Mouse (Mus musculus) liver, postnatal 0 days (tissue): ENCODE data around the gene Cox10. TPM values are rescaled to one million over a fixed set of nuclear protein-coding genes. Genes with fewer than 3 reads are reported as not detected.

Source experiments
- ATAC-seq: fragments of 200-750 bp; cut with Nextera tagmentation; 2 replicates; pipeline ENCODE4 v1.8.0; 2017; ENCODE audit warnings: mild to moderate bottlenecking, moderate library complexity
- DNase-seq: peaks from one replicate; pipeline ENCODE4 v3.0.0-alpha.2; 2016
- H3K27ac ChIP-seq: fragments of 300-500 bp; sonication (generic); 2 replicates; pipeline ENCODE4 v1.5.1; 2014; ENCODE audit warnings: antibody characterized with exemption, moderate library complexity, mild to moderate bottlenecking, low read depth
- H3K27me3 ChIP-seq: fragments of 300-500 bp; sonication (generic); 2 replicates; pipeline ENCODE4 v1.6.1; 2014; ENCODE audit warnings: low read length, control low read depth, mixed read lengths; ENCODE audit not compliant: insufficient read depth
- H3K36me3 ChIP-seq: fragments of 300-500 bp; sonication (generic); replicated peaks from 2 replicates; pipeline ENCODE4 v1.6.1; 2014; ENCODE audit warnings: mild to moderate bottlenecking, control low read depth, low read length, moderate library complexity, mixed read lengths; ENCODE audit not compliant: insufficient read depth
- H3K4me1 ChIP-seq: fragments of 300-500 bp; sonication (generic); 2 replicates; pipeline ENCODE4 v1.6.1; 2014; ENCODE audit warnings: antibody characterized with exemption, mild to moderate bottlenecking, control low read depth; ENCODE audit not compliant: insufficient read depth
- H3K4me2 ChIP-seq: fragments of 300-500 bp; sonication (generic); 2 replicates; pipeline ENCODE4 v1.6.1; 2014; ENCODE audit warnings: low read depth, mild to moderate bottlenecking, low read length, moderate library complexity, mixed read lengths
- H3K4me3 ChIP-seq: fragments of 300-500 bp; sonication (generic); 2 replicates; pipeline ENCODE4 v1.5.1; 2014; ENCODE audit warnings: low read depth, low read length
- H3K9ac ChIP-seq: fragments of 300-500 bp; sonication (generic); replicated peaks from 2 replicates; pipeline ENCODE4 v1.6.1; 2014; ENCODE audit warnings: mild to moderate bottlenecking, moderate library complexity
- H3K9me3 ChIP-seq: fragments of 300-500 bp; sonication (generic); 2 replicates; pipeline ENCODE4 v1.6.1; 2016; ENCODE audit warnings: mild to moderate bottlenecking, control low read depth, low read length, mixed read lengths
- CTCF ChIP-seq: sonication (generic); IDR thresholded peaks from 2 replicates; pipeline ENCODE4 v1.5.1; 2016; ENCODE audit warnings: antibody characterized with exemption, low read depth
- EP300 ChIP-seq: IDR thresholded peaks from 2 replicates; pipeline ENCODE4 v1.6.1; 2016; ENCODE audit warnings: antibody characterized with exemption, low read depth, mild to moderate bottlenecking
- WGBS: fragments of 180-500 bp; shearing (Covaris S2); extraction: QIAGEN DNeasy Blood & Tissue Kit; methylation state at CpG from one replicate; pipeline ENCODE4 v1.1.7; 2014; ENCODE audit not compliant: insufficient replicate concordance; 5-methylcytosine and 5-hydroxymethylcytosine counted together
- polyA plus RNA-seq: library from polyadenylated mRNA; unstranded; fragments of >200 nt; fragmentation: Nextera tagmentation; extraction: Ambion mirVana; gene quantifications from 2 replicates; pipeline ENCODE4 v1.2.1, GENCODE M21; 2015

The Cox10 gene
- polyA plus RNA-seq, 1 experiment from 2014 or later, result 13.1 TPM

DNA sequence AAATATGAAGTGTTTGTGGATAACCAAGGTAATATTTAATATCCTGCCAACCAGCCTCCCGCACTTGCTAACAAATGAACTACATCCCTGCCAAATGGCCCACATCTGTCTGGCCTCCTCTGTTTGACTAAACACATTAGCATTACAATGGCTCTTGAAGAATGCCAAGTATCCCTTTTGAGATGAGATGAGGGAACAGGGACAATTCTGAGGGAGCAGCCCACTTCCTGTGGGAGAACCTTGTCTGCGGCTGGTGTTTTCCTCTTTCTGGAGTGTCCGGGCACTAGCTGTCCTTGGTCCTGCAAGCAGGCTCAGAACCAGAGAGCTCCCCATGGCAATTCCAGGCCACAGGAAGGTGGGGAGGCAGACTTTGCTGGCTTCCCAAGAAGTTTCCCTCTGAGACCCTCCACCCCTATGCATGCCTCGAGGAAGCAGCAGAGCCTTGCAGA, 126.5 kb downstream of the Cox10 start:
- Histone ChIP-seq H3K9ac (no peak overlapping the region), H3K27me3 (no peaks in the 10 kb centered on the region), H3K36me3 (no peaks in the 10 kb centered on the region), H3K9me3 (no peaks in the 10 kb centered on the region), H3K27ac (no peak overlapping the region), H3K4me3 (no peak overlapping the region), H3K4me2 (no peak overlapping the region), H3K4me1 (peaks cover 14% of the 10 kb centered on the region)
- DNase-seq, result no peak
- TF ChIP-seq EP300 (no peak), CTCF (no peak)
- WGBS, result 60% methylated on average over 4 of the region's 4 CpGs
- ATAC-seq, result no peak

- ATAC-seq (peak; percentile 84), DNase-seq (peak; percentile 71)
- Histone ChIP-seq H3K9me3 (no peaks in the 10 kb centered on the region), H3K36me3 (no peaks in the 10 kb centered on the region), H3K9ac (no peak overlapping the region), H3K27ac (no peak overlapping the region), H3K4me1 (peaks cover 14% of the 10 kb centered on the region), H3K4me2 (peak overlapping the region; percentile 64), H3K27me3 (no peaks in the 10 kb centered on the region), H3K4me3 (peak overlapping the region; percentile 26; the same call in 1 of the 2 replicates)
- no peak for TF ChIP-seq CTCF
- no peak for TF ChIP-seq EP300
- WGBS, result 16% methylated on average over 19 of the region's 19 CpGs
These were observed 127.2 kb downstream of the Cox10 start for GRCm38 (mm10) chr11:63951831-63952631.

DNA sequence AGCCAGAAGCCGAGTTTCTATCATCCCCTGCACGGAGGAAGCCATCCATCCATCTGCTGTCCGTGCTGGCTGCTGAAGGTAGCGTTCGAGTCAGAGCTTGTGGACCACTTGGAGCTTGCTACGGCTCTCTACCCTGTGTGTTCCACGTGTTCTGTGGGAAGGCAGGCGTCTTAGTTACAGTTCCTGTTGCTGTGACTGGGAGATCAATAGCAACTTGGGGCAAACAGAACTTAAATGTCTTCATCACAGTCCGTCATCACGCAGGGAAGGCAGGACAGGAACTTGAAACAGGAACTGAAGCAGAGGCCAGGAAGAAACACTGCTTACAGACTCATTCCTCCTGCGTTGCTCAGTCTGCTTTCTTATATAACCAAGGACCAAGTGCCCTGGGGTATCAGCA, 130.9 kb downstream of the Cox10 start:
- H3K36me3 ChIP-seq, result no peaks in the 10 kb centered on the region
- no peak overlapping the region for H3K4me2 ChIP-seq
- H3K9me3 ChIP-seq, result no peaks in the 10 kb centered on the region
- no peaks in the 10 kb centered on the region for H3K27me3 ChIP-seq
- WGBS, result 68% methylated on average over 11 of the region's 11 CpGs
- TF ChIP-seq CTCF, result no peak
- no peak for TF ChIP-seq EP300
- H3K9ac ChIP-seq, result no peak overlapping the region
- no peak overlapping the region for H3K4me3 ChIP-seq
- H3K4me1 ChIP-seq, result peaks cover 9% of the 10 kb centered on the region
- no peak for ATAC-seq
- DNase-seq, result no peak
- H3K27ac ChIP-seq, result no peak overlapping the region

- Histone ChIP-seq H3K27ac (no peak overlapping the region), H3K9ac (no peak overlapping the region), H3K4me1 (peaks cover 2% of the 10 kb centered on the region), H3K27me3 (no peaks in the 10 kb centered on the region), H3K9me3 (no peaks in the 10 kb centered on the region), H3K36me3 (no peaks in the 10 kb centered on the region), H3K4me2 (no peak overlapping the region), H3K4me3 (no peak overlapping the region)
- DNase-seq, result no peak
- TF ChIP-seq CTCF (no peak), EP300 (no peak)
- no peak for ATAC-seq
- WGBS, result 90% methylated on average over 2 of the region's 2 CpGs
These were observed 132.2 kb downstream of the Cox10 start for GRCm38 (mm10) chr11:63947024-63947423.

DNA sequence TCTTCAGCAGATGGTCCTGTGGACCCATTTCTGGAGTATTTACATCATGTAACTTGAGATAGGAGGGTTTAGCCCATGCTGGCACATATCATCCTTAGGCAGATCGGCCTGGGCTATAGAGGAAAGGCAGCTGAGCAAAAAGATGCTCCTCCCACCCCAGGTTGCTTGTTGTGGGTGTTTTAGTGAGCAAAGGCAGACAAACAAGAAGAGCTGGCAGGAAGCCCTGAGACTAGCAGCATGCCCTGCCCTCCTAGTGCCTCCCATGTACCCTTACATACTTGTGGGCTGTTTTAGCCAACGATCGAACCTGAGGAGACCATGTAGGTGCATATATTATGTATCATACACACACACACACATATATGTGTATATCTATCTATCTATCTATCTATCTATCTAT, 135.3 kb downstream of the Cox10 start:
- Histone ChIP-seq H3K9me3 (no peaks in the 10 kb centered on the region), H3K9ac (no peak overlapping the region), H3K27ac (no peak overlapping the region), H3K4me2 (no peak overlapping the region), H3K36me3 (no peaks in the 10 kb centered on the region), H3K4me1 (no peaks in the 10 kb centered on the region), H3K27me3 (no peaks in the 10 kb centered on the region), H3K4me3 (no peak overlapping the region)
- 87% methylated on average over 3 of the region's 3 CpGs for WGBS
- no peak for TF ChIP-seq EP300
- no peak for DNase-seq
- no peak for ATAC-seq

DNA sequence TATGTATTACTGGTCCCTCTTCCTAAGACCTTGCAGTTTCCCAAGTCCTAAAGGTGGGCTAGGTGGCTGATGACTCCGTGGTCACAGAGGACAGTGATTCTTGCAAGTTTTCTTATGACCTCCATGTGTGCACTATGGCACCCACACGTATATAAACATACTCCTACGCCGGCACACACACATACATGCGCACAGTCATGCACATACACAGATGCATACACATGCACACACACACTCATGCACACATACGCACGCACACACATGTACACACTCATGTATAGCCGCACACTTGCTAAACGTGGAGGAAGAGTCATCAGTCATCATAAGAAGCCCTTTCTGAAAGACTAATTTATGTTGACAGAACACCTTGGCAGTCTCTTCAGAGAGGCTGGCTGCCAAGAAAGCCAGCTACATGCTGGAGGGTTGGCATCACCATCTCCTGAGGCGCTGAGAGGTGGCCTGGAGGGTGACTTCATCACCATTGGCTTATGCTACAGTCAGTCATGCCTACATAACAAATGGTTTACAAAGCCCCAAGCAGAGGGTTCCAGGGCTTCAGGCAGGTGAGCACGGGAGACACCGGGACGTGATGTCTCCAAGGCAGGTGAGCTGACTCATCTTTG, 135.9 kb downstream of the Cox10 start:
- Histone ChIP-seq H3K9me3 (no peaks in the 10 kb centered on the region), H3K4me1 (no peaks in the 10 kb centered on the region), H3K4me3 (no peak overlapping the region), H3K4me2 (no peak overlapping the region), H3K27me3 (no peaks in the 10 kb centered on the region), H3K27ac (no peak overlapping the region), H3K9ac (no peak overlapping the region), H3K36me3 (no peaks in the 10 kb centered on the region)
- ATAC-seq (no peak), DNase-seq (no peak)
- TF ChIP-seq CTCF (no peak), EP300 (no peak)
- WGBS, result 88% methylated on average over 13 of the region's 13 CpGs
